Mouse (Mus musculus) thymus, adult 2 months (tissue): Measurements from ENCODE around the gene Gm6217.
"Not testable (repeated sequence)": the region's sequence is repeated elsewhere in the genome, so short reads cannot be mapped to it uniquely, and the experiment has no call there.

Source experiments
- CTCF ChIP-seq: fragments of 200-500 bp; IDR thresholded peaks from 2 replicates; pipeline ENCODE4 v1.5.1; 2012; ENCODE audit warnings: mild to moderate bottlenecking, control low read depth, low read length, moderate library complexity, borderline replicate concordance; ENCODE audit not compliant: control insufficient read depth, poor library complexity, insufficient read depth; ENCODE audit errors: extremely low read depth
- POLR2A ChIP-seq: fragments of 200-500 bp; IDR thresholded peaks from 2 replicates; pipeline ENCODE4 v1.6.1; 2012; ENCODE audit warnings: mild to moderate bottlenecking, low read length, control low read depth, moderate library complexity; ENCODE audit not compliant: control insufficient read depth, poor library complexity, insufficient read depth; ENCODE audit errors: extremely low read depth

DNA sequence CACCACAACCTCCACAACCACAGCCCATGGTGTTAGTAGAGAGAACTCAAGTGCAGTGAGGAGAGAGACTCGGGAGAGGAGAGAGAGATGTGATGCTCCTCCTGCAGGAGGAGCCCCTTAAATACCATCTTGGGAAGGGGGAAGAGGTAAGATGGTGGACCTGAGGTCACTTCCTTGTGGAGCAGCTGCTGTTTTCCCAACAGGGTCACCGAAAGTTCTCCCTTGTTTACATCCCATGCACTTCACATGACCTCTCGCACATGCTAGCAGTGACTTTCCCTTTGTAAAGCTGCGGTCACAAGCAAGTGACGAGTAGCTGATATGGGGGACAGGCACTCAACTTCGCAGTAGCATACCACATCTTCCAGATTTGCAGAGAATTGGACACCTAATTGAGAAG is 12.1 kb upstream of the Gm6217 start, which contains the start of gene A030003K21Rik:
- TF ChIP-seq POLR2A, CTCF: not testable (repeated sequence)
